Mouse (Mus musculus) adipocyte (in vitro differentiated cells): Measurements from ENCODE around the gene Ifrd2.

Experiments
- DNase-seq: peaks from one replicate; pipeline ENCODE4 v3.0.0-alpha.2; 2016; ENCODE audit warnings: low spot score

The Ifrd2 gene

GRCm38 (mm10) chr9:107624951-107625350 is 37.5 kb downstream of the Ifrd2 start:
- DNase-seq, result no peak

- no peak for DNase-seq
Observed at GRCm38 (mm10) chr9:107625351-107626128, 38.1 kb downstream of the Ifrd2 start.

GRCm38 (mm10) chr9:107626158-107626843 is 38.9 kb downstream of the Ifrd2 start:
- DNase-seq, result peak; percentile 65

GRCm38 (mm10) chr9:107626844-107627277 is 39.4 kb downstream of the Ifrd2 start:
- DNase-seq, result peak; percentile 74

GRCm38 (mm10) chr9:107627387-107628255 is 40.2 kb downstream of the Ifrd2 start:
- DNase-seq, result no peak

- no peak for DNase-seq
Observed at GRCm38 (mm10) chr9:107628721-107629410, 41.4 kb downstream of the Ifrd2 start.

GRCm38 (mm10) chr9:107629411-107629730 is 41.9 kb downstream of the Ifrd2 start:
- no peak for DNase-seq

- no peak for DNase-seq
Observed at GRCm38 (mm10) chr9:107629901-107630425, 42.5 kb downstream of the Ifrd2 start.

GRCm38 (mm10) chr9:107630576-107630975 is 43.1 kb downstream of the Ifrd2 start:
- no peak for DNase-seq

GRCm38 (mm10) chr9:107631311-107631826 is 43.9 kb downstream of the Ifrd2 start:
- no peak for DNase-seq

GRCm38 (mm10) chr9:107631861-107632260 is 44.4 kb downstream of the Ifrd2 start:
- DNase-seq, result no peak

- DNase-seq, result peak; percentile 47
Observed at GRCm38 (mm10) chr9:107632478-107632877, 45.0 kb downstream of the Ifrd2 start.

GRCm38 (mm10) chr9:107633091-107633660 is 45.7 kb downstream of the Ifrd2 start:
- peak; percentile 64 for DNase-seq

GRCm38 (mm10) chr9:107633661-107634405 is 46.4 kb downstream of the Ifrd2 start:
- DNase-seq, result peak; percentile 62

GRCm38 (mm10) chr9:107634406-107635278 is 47.2 kb downstream of the Ifrd2 start:
- DNase-seq, result peak; percentile 25

GRCm38 (mm10) chr9:107635279-107636028 is 48.0 kb downstream of the Ifrd2 start, which contains the start of gene Gnai2:
TSS of gene Gnai2 (minus strand) at chr9:107635367.
- DNase-seq, result peak; percentile 97

GRCm38 (mm10) chr9:107637070-107637469 is 49.6 kb downstream of the Ifrd2 start:
- DNase-seq, result no peak

GRCm38 (mm10) chr9:107640257-107640772 is 52.9 kb downstream of the Ifrd2 start:
- no peak for DNase-seq
